Mouse (Mus musculus) lung, postnatal 0 days (tissue): ENCODE results near the gene Sbk1. TPM values are rescaled to one million over a fixed set of nuclear protein-coding genes. Genes with fewer than 3 reads are reported as not detected.

Experiments used
- ATAC-seq: fragments of 200-750 bp; cut with Nextera tagmentation; 2 replicates; pipeline ENCODE4 v1.8.0; 2017; ENCODE audit warnings: moderate library complexity
- DNase-seq: peaks from one replicate; pipeline ENCODE4 v3.0.0-alpha.2; 2016; ENCODE audit warnings: low spot score
- H3K27ac ChIP-seq: fragments of 300-500 bp; sonication (generic); 2 replicates; pipeline ENCODE4 v1.5.1; 2014; ENCODE audit warnings: antibody characterized with exemption, mild to moderate bottlenecking, low read length, mixed read lengths
- H3K27me3 ChIP-seq: fragments of 300-500 bp; sonication (generic); replicated peaks from 2 replicates; pipeline ENCODE4 v1.6.1; 2014; ENCODE audit warnings: low read length, mixed read lengths; ENCODE audit not compliant: insufficient read depth
- H3K36me3 ChIP-seq: fragments of 300-500 bp; sonication (generic); 2 replicates; pipeline ENCODE4 v1.6.1; 2014; ENCODE audit warnings: low read length, mixed read lengths; ENCODE audit not compliant: insufficient read depth
- H3K4me1 ChIP-seq: fragments of 300-500 bp; sonication (generic); 2 replicates; pipeline ENCODE4 v1.6.1; 2014; ENCODE audit warnings: antibody characterized with exemption, low read depth, low read length, mixed read lengths; ENCODE audit not compliant: insufficient read depth
- H3K4me2 ChIP-seq: fragments of 300-500 bp; sonication (generic); replicated peaks from 2 replicates; pipeline ENCODE4 v1.6.1; 2014; ENCODE audit warnings: low read depth, mild to moderate bottlenecking, low read length, moderate library complexity, mixed read lengths
- H3K4me3 ChIP-seq: fragments of 300-500 bp; sonication (generic); 2 replicates; pipeline ENCODE4 v1.5.1; 2014; ENCODE audit warnings: low read depth, low read length
- H3K9ac ChIP-seq: fragments of 300-500 bp; sonication (generic); replicated peaks from 2 replicates; pipeline ENCODE4 v1.6.1; 2014; ENCODE audit warnings: low read depth, mild to moderate bottlenecking
- H3K9me3 ChIP-seq: fragments of 300-500 bp; sonication (generic); 2 replicates; pipeline ENCODE4 v1.6.1; 2016; ENCODE audit warnings: low read length, mixed read lengths
- CTCF ChIP-seq: IDR thresholded peaks from 2 replicates; pipeline ENCODE4 v1.5.1; 2016; ENCODE audit warnings: antibody characterized with exemption, mild to moderate bottlenecking
- EP300 ChIP-seq: IDR thresholded peaks from 2 replicates; pipeline ENCODE4 v1.6.1; 2016; ENCODE audit warnings: antibody characterized with exemption, mild to moderate bottlenecking, control low read depth
- WGBS: fragments of 180-500 bp; shearing (Covaris S2); extraction: QIAGEN DNeasy Blood & Tissue Kit; methylation state at CpG from one replicate; pipeline ENCODE4 v1.1.7; 2014; 5-methylcytosine and 5-hydroxymethylcytosine counted together
- polyA plus RNA-seq: library from polyadenylated mRNA; unstranded; fragments of >200 nt; fragmentation: Nextera tagmentation; extraction: Ambion mirVana; gene quantifications from 2 replicates; pipeline ENCODE4 v1.2.1, GENCODE M21; 2015

The Sbk1 gene
- polyA plus RNA-seq, 1 experiment from 2014 or later, result 5.5 TPM

- Histone ChIP-seq H3K4me1 (peaks cover 16% of the 10 kb centered on the region), H3K27ac (no peak overlapping the region), H3K27me3 (no peaks in the 10 kb centered on the region), H3K9ac (peak overlapping the region; percentile 70; the same call in 1 of the 2 replicates), H3K4me3 (peak overlapping the region; percentile 71), H3K9me3 (no peaks in the 10 kb centered on the region), H3K4me2 (peak overlapping the region; percentile 100), H3K36me3 (no peaks in the 10 kb centered on the region)
- no peak for DNase-seq
- 15% methylated on average over 11 of the region's 11 CpGs for WGBS
- ATAC-seq, result no peak
- no peak for TF ChIP-seq EP300
- TF ChIP-seq CTCF, result no peak
Measured at GRCm38 (mm10) chr7:126273351-126274042, 1.1 kb downstream of the Sbk1 start.

- Histone ChIP-seq H3K9me3 (no peaks in the 10 kb centered on the region), H3K36me3 (no peaks in the 10 kb centered on the region), H3K4me3 (no peak overlapping the region), H3K4me1 (peaks cover 16% of the 10 kb centered on the region), H3K9ac (no peak overlapping the region), H3K4me2 (0 out of 2 replicates have a peak overlapping the region, but pooled peaks have one; percentile 100), H3K27ac (no peak overlapping the region), H3K27me3 (no peaks in the 10 kb centered on the region)
- WGBS, result 21% methylated on average over 3 of the region's 3 CpGs
- DNase-seq (no peak), ATAC-seq (no peak)
- no peak for TF ChIP-seq CTCF
- no peak for TF ChIP-seq EP300
Measured at GRCm38 (mm10) chr7:126274137-126274536, 1.7 kb downstream of the Sbk1 start.

GRCm38 (mm10) chr7:126274626-126275025 lies 2.2 kb downstream of the Sbk1 start:
- H3K9ac ChIP-seq, result no peak overlapping the region
- TF ChIP-seq EP300 (no peak), CTCF (no peak)
- H3K27me3 ChIP-seq, result no peaks in the 10 kb centered on the region
- 27% methylated on average over 4 of the region's 4 CpGs for WGBS
- no peak overlapping the region for H3K4me3 ChIP-seq
- no peak overlapping the region for H3K4me2 ChIP-seq
- peaks cover 16% of the 10 kb centered on the region for H3K4me1 ChIP-seq
- DNase-seq (no peak), ATAC-seq (no peak)
- H3K27ac ChIP-seq, result no peak overlapping the region
- H3K36me3 ChIP-seq, result no peaks in the 10 kb centered on the region
- no peaks in the 10 kb centered on the region for H3K9me3 ChIP-seq

GRCm38 (mm10) chr7:126275711-126276110 lies 3.3 kb downstream of the Sbk1 start:
- Histone ChIP-seq H3K9me3 (no peaks in the 10 kb centered on the region), H3K4me2 (no peak overlapping the region), H3K27me3 (no peaks in the 10 kb centered on the region), H3K27ac (no peak overlapping the region), H3K4me3 (no peak overlapping the region), H3K9ac (no peak overlapping the region), H3K4me1 (peaks cover 16% of the 10 kb centered on the region), H3K36me3 (no peaks in the 10 kb centered on the region)
- ATAC-seq, result no peak
- DNase-seq, result no peak
- no peak for TF ChIP-seq EP300
- no peak for TF ChIP-seq CTCF
- 78% methylated on average over 5 of the region's 5 CpGs for WGBS

- TF ChIP-seq CTCF (no peak), EP300 (no peak)
- Histone ChIP-seq H3K27me3 (no peaks in the 10 kb centered on the region), H3K4me1 (peaks cover 16% of the 10 kb centered on the region), H3K27ac (no peak overlapping the region), H3K4me2 (no peak overlapping the region), H3K9ac (no peak overlapping the region), H3K36me3 (no peaks in the 10 kb centered on the region), H3K9me3 (no peaks in the 10 kb centered on the region), H3K4me3 (no peak overlapping the region)
- WGBS, result 64% methylated on average over 6 of the region's 6 CpGs
- ATAC-seq, result no peak
- no peak for DNase-seq
Measured at GRCm38 (mm10) chr7:126276297-126276696, 3.9 kb downstream of the Sbk1 start.

GRCm38 (mm10) chr7:126277536-126278295 lies 5.3 kb downstream of the Sbk1 start:
- H3K9me3 ChIP-seq, result no peaks in the 10 kb centered on the region
- 70% methylated on average over 22 of the region's 22 CpGs for WGBS
- peaks cover 12% of the 10 kb centered on the region for H3K4me1 ChIP-seq
- ATAC-seq (0 out of 2 replicates have a peak, but pooled peaks have one; percentile 18), DNase-seq (no peak)
- H3K4me2 ChIP-seq, result no peak overlapping the region
- no peak overlapping the region for H3K27ac ChIP-seq
- H3K9ac ChIP-seq, result no peak overlapping the region
- no peak overlapping the region for H3K4me3 ChIP-seq
- H3K36me3 ChIP-seq, result no peaks in the 10 kb centered on the region
- TF ChIP-seq CTCF (no peak), EP300 (no peak)
- no peaks in the 10 kb centered on the region for H3K27me3 ChIP-seq
